Mouse (Mus musculus) cerebellum, adult 2 months (tissue): Measurements from ENCODE around the gene Rps6kb1. TPM values are rescaled to one million over a fixed set of nuclear protein-coding genes. Genes with fewer than 3 reads are reported as not detected.
A peak's percentile ranks its signal among the peaks of the same experiment; 100 is the strongest.

Experiments
- DNase-seq, 2 experiments: peaks; one replicate each; pipeline ENCODE4 v3.0.0; 2021
- H3K27ac ChIP-seq: fragments of 200-500 bp; 2 replicates; pipeline ENCODE4 v1.5.1; 2012; ENCODE audit warnings: low read length, control low read depth, inconsistent platforms; ENCODE audit not compliant: insufficient read depth
- H3K27me3 ChIP-seq: fragments of 200-500 bp; 2 replicates; pipeline ENCODE4 v1.6.1; 2012; ENCODE audit warnings: inconsistent platforms, mild to moderate bottlenecking, low read length, moderate library complexity; ENCODE audit not compliant: control insufficient read depth, insufficient read depth
- H3K4me1 ChIP-seq: fragments of 200-500 bp; 2 replicates; pipeline ENCODE4 v1.6.1; 2011; ENCODE audit warnings: low read length; ENCODE audit not compliant: control insufficient read depth, insufficient read depth
- H3K4me3 ChIP-seq: fragments of 200-500 bp; replicated peaks from 2 replicates; pipeline ENCODE3; 2011; ENCODE audit warnings: mild to moderate bottlenecking, low read depth, low read length, control low read depth; ENCODE audit not compliant: insufficient read depth
- CTCF ChIP-seq: fragments of 200-500 bp; IDR thresholded peaks from 2 replicates; pipeline ENCODE4 v1.5.1; 2011; ENCODE audit warnings: low read depth, mild to moderate bottlenecking, control low read depth, low read length, moderate library complexity, borderline replicate concordance; ENCODE audit not compliant: insufficient read depth
- POLR2A ChIP-seq: fragments of 200-500 bp; IDR thresholded peaks from 2 replicates; pipeline ENCODE4 v1.6.1; 2011; ENCODE audit warnings: low read length, control low read depth, borderline replicate concordance; ENCODE audit not compliant: insufficient read depth
- WGBS: fragments of 180-500 bp; shearing (Covaris S2); methylation state at CpG from one replicate; pipeline ENCODE4 v1.1.7; 2018; 5-methylcytosine and 5-hydroxymethylcytosine counted together
- polyA plus RNA-seq: library from polyadenylated mRNA; depleted of rRNA; stranded (reverse); fragments of >200 nt; gene quantifications from 2 replicates; pipeline ENCODE4 v1.2.3, GENCODE M21; 2012

Rps6kb1 gene
- polyA plus RNA-seq, 1 experiment, result 25.6 TPM

- no peaks in the 10 kb centered on the region for H3K27me3 ChIP-seq
- no peaks in the 10 kb centered on the region; the same call in 1 of the 2 replicates for H3K4me1 ChIP-seq
- 76% methylated on average over 25 of the region's 25 CpGs for WGBS
- H3K4me3 ChIP-seq, result no peak overlapping the region
- peak overlapping the region; percentile 4; the same call in 1 of the 2 replicates for H3K27ac ChIP-seq
- TF ChIP-seq CTCF, result no peak
- DNase-seq, result no peak
These were observed 34.5 kb upstream of the Rps6kb1 start for GRCm38 (mm10) chr11:86578809-86579730.

GRCm38 (mm10) chr11:86578106-86578808 lies 33.7 kb upstream of the Rps6kb1 start:
- DNase-seq, result no peak
- Histone ChIP-seq H3K27ac (no peak overlapping the region), H3K4me1 (no peaks in the 10 kb centered on the region), H3K4me3 (no peak overlapping the region), H3K27me3 (no peaks in the 10 kb centered on the region)
- no peak for TF ChIP-seq POLR2A
- TF ChIP-seq CTCF, result no peak
- WGBS, result 69% methylated on average over 6 of the region's 6 CpGs

DNA sequence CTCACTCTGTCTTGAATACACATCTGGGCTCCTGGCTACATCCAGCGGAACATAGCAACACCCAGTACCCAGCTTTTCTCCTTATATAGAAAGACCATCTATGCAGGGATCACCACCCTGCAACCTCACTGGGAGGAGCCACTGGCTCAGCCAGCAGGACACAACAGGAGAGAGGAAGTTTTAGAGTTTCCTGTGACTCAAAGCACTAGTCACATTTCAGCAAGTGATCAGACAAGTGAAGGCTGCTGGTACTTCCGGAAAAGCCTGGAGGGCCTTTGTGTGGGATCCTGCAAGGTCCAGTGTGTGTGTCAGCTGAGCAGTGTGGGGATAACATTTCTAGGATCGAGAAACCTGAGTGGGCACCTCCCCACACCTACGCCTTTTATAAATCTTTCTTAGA lies 32.6 kb upstream of the Rps6kb1 start:
- no peak overlapping the region for H3K4me3 ChIP-seq
- no peaks in the 10 kb centered on the region for H3K4me1 ChIP-seq
- H3K27me3 ChIP-seq, result no peaks in the 10 kb centered on the region
- no peak for DNase-seq
- TF ChIP-seq POLR2A (no peak), CTCF (no peak)
- H3K27ac ChIP-seq, result no peak overlapping the region
- WGBS, result 87% methylated on average over 4 of the region's 4 CpGs

DNA sequence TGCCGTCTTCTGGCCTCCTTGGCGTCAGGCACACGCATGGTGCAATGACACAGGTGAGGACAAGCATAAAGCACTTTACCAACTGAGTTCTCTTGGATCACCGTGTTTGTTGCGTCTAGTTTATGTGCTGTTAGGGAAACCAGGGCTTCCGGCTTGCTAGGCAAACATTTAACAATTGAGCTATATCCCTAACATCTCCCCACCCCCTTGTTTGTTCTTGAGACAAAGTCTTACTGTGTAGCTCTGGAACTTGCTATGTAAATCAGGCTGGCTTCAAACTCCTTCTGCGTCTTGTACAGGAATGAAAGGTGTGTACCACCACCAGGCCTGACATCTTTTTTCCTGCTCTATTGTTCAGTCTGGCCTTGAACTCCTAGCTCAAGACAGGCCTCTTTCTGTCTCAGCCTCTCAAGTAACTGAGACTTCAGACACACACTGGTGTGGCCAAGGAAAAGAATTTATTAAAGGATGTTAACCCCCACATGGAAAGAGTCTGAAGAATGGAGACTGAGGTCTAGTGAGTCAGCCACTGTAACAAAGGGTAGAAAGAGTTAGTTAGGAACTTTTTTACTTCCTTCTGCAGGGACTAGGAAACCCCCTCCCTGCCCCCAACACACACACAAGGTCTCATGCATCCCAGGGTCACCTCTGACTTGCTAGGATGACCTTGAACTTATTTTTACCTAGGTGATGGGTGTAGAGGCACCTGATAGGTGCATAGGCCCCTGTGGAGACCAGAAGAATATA lies 31.2 kb upstream of the Rps6kb1 start:
- 82% methylated on average over 7 of the region's 7 CpGs for WGBS
- no peak overlapping the region for H3K4me3 ChIP-seq
- no peak for DNase-seq
- no peak overlapping the region for H3K27ac ChIP-seq
- H3K27me3 ChIP-seq, result no peaks in the 10 kb centered on the region
- TF ChIP-seq CTCF (no peak), POLR2A (no peak)
- H3K4me1 ChIP-seq, result peaks cover 3% of the 10 kb centered on the region; the same call in 1 of the 2 replicates

DNA sequence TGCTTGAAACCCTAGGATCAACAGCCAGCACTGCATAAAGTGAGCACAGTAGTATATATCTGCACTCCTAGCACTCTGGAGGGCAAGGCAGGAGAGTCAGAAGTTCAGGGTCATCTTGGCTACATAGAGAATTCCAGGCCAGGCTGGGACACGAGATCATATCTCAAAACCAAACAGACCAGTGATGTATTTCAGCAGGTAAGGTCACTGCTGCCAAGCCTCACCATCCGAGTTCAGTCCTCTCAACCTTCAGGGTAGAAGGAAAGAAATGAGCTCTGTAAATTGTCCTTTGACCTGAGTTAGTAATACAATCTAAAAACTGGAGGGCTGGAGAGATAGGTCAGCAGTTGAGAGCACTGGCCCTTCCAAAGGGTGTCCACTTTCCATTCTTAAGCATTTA lies 29.8 kb upstream of the Rps6kb1 start:
- TF ChIP-seq POLR2A (no peak), CTCF (no peak)
- 68% methylated on average over 2 of the region's 2 CpGs for WGBS
- H3K27me3 ChIP-seq, result no peaks in the 10 kb centered on the region
- DNase-seq, result no peak
- peaks cover 3% of the 10 kb centered on the region; the same call in 1 of the 2 replicates for H3K4me1 ChIP-seq
- no peak overlapping the region for H3K27ac ChIP-seq
- H3K4me3 ChIP-seq, result no peak overlapping the region

- Histone ChIP-seq H3K27me3 (no peaks in the 10 kb centered on the region), H3K4me3 (no peak overlapping the region), H3K4me1 (peaks cover 3% of the 10 kb centered on the region; the same call in 1 of the 2 replicates), H3K27ac (no peak overlapping the region)
- WGBS, result 91% methylated on average over 6 of the region's 6 CpGs
- TF ChIP-seq CTCF, result no peak
- no peak for TF ChIP-seq POLR2A
- DNase-seq, result no peak
These were observed 29.1 kb upstream of the Rps6kb1 start for GRCm38 (mm10) chr11:86573646-86574231.

DNA sequence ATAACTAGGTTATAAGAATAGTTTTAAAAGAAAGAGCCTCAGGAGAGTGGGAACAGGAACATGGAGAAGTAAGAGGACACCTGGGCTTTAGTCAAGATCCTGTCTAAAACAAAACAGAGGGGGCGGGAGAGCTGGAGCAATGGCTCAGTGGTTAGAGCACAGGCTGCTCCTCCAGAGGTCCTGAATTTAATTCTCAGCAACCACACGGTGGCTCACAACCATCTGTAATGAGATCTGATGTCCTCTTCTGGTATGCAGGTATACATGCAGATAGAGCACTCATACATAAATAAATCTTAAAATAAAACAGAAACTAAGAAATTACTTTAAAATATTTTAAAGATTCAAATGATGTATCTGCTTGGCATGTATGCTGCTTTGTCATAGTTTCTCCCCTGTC lies 28.0 kb upstream of the Rps6kb1 start:
- no peak overlapping the region for H3K27ac ChIP-seq
- peaks cover 3% of the 10 kb centered on the region; the same call in 1 of the 2 replicates for H3K4me1 ChIP-seq
- 74% methylated on average over 2 of the region's 2 CpGs for WGBS
- DNase-seq, result no peak
- TF ChIP-seq CTCF (no peak), POLR2A (no peak)
- no peaks in the 10 kb centered on the region for H3K27me3 ChIP-seq
- H3K4me3 ChIP-seq, result no peak overlapping the region
